Mouse (Mus musculus) small intestine, adult 2 months (tissue): Measurements from ENCODE around the gene Mmaa.

Source experiments
- CTCF ChIP-seq: fragments of 200-500 bp; IDR thresholded peaks from 2 replicates; pipeline ENCODE4 v1.5.1; 2012; ENCODE audit warnings: low read depth, mild to moderate bottlenecking, control low read depth, inconsistent platforms, low read length, moderate library complexity, mixed read lengths; ENCODE audit not compliant: insufficient replicate concordance, insufficient read length; ENCODE audit errors: extremely low read depth
- POLR2A ChIP-seq: fragments of 200-500 bp; IDR thresholded peaks from 2 replicates; pipeline ENCODE4 v1.6.1; 2012; ENCODE audit warnings: low read depth, mild to moderate bottlenecking, control low read depth, inconsistent platforms, low read length, moderate library complexity

DNA sequence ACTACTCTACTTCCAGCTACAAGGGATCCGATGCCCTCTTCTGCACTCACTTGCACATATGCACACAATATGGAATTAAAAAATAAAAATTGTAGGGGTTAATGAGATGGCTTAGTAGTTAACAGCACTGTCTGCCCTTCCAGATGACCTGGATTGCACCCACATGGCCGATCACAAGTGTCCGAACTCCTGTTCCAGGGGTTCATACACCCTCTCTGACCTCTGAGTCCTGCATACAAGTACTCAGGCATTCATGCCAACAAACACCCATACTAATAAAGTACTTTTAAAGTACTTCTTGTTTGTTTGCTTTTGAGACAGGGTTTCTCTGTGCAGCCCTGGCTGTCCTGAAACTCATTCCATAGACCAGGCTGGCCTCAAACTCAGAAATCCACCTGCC lies 10.1 kb downstream of the Mmaa start:
- TF ChIP-seq CTCF (no peak), POLR2A (no peak)
